Mouse (Mus musculus) megakaryocyte, embryonic 14.5 days (primary cell): ENCODE data around the gene Gpr89. TPM values are rescaled to one million over a fixed set of nuclear protein-coding genes. Genes with fewer than 3 reads are reported as not detected.

ENCODE experiments used
- H3K27me3 ChIP-seq: replicated peaks from 2 replicates; pipeline ENCODE3; 2012; ENCODE audit warnings: inconsistent platforms
- H3K36me3 ChIP-seq: replicated peaks from 2 replicates; pipeline ENCODE3; 2012; ENCODE audit warnings: low read length, inconsistent platforms, mixed read lengths
- H3K4me1 ChIP-seq: 2 replicates; pipeline ENCODE4 v1.6.1; 2012; ENCODE audit warnings: inconsistent platforms
- H3K4me3 ChIP-seq: replicated peaks from 2 replicates; pipeline ENCODE3; 2012; ENCODE audit warnings: moderate library complexity, mild to moderate bottlenecking, inconsistent platforms
- H3K9me3 ChIP-seq: 2 replicates; pipeline ENCODE4 v1.6.1; 2012; ENCODE audit warnings: inconsistent platforms
- FLI1 ChIP-seq: IDR thresholded peaks from 2 replicates; pipeline ENCODE4 v1.6.1; 2012; ENCODE audit warnings: low read length, inconsistent platforms, mixed read lengths
- GATA1 ChIP-seq: IDR thresholded peaks from 3 replicates; pipeline ENCODE4 v1.6.1; 2012; ENCODE audit warnings: mixed read lengths, low read length, inconsistent platforms, borderline replicate concordance
- polyA plus RNA-seq: library from polyadenylated mRNA; stranded (reverse); fragments of >175 nt; gene quantifications from 2 replicates; pipeline ENCODE4 v1.2.3, GENCODE M21; 2012; ENCODE audit warnings: low replicate concordance; ENCODE audit not compliant: insufficient read depth

Gpr89 gene
- polyA plus RNA-seq, 1 experiment, result 1.8 TPM

GRCm38 (mm10) chr3:96832930-96833329 lies 72.2 kb downstream of the Gpr89 start:
- Histone ChIP-seq H3K36me3 (no peaks in the 10 kb centered on the region), H3K4me1 (no peaks in the 10 kb centered on the region), H3K4me3 (no peak overlapping the region), H3K9me3 (no peaks in the 10 kb centered on the region), H3K27me3 (peaks cover 40% of the 10 kb centered on the region)
- no peak for TF ChIP-seq GATA1
- no peak for TF ChIP-seq FLI1

GRCm38 (mm10) chr3:96829856-96830255 lies 75.3 kb downstream of the Gpr89 start:
- no peak for TF ChIP-seq FLI1
- no peak for TF ChIP-seq GATA1
- no peaks in the 10 kb centered on the region for H3K4me1 ChIP-seq
- peaks cover 25% of the 10 kb centered on the region for H3K27me3 ChIP-seq
- H3K9me3 ChIP-seq, result peaks cover 4% of the 10 kb centered on the region; the same call in 1 of the 2 replicates
- H3K4me3 ChIP-seq, result no peak overlapping the region
- H3K36me3 ChIP-seq, result no peaks in the 10 kb centered on the region

- peaks cover 4% of the 10 kb centered on the region; the same call in 1 of the 2 replicates for H3K9me3 ChIP-seq
- no peaks in the 10 kb centered on the region for H3K36me3 ChIP-seq
- no peaks in the 10 kb centered on the region for H3K4me1 ChIP-seq
- H3K27me3 ChIP-seq, result peaks cover 20% of the 10 kb centered on the region
- no peak for TF ChIP-seq GATA1
- no peak for TF ChIP-seq FLI1
- no peak within 1 kb of the TSS for H3K4me3 ChIP-seq
Measured at GRCm38 (mm10) chr3:96828984-96829383, 76.2 kb downstream of the Gpr89 start, which contains the start of the genes Pdzk1 and Cd160. Pdzk1 (plus strand) TSS chr3:96829284. Cd160 (minus strand) TSS chr3:96829351.

GRCm38 (mm10) chr3:96828308-96828864 lies 76.8 kb downstream of the Gpr89 start:
- Histone ChIP-seq H3K4me1 (no peaks in the 10 kb centered on the region), H3K4me3 (no peak overlapping the region), H3K36me3 (no peaks in the 10 kb centered on the region), H3K27me3 (peaks cover 20% of the 10 kb centered on the region), H3K9me3 (peaks cover 4% of the 10 kb centered on the region; the same call in 1 of the 2 replicates)
- TF ChIP-seq FLI1, result no peak

- H3K9me3 ChIP-seq, result peaks cover 9% of the 10 kb centered on the region
- H3K36me3 ChIP-seq, result no peaks in the 10 kb centered on the region
- H3K27me3 ChIP-seq, result peaks cover 16% of the 10 kb centered on the region
- TF ChIP-seq FLI1 (no peak), GATA1 (no peak)
- H3K4me3 ChIP-seq, result no peak overlapping the region
- peaks cover 3% of the 10 kb centered on the region; the same call in 1 of the 2 replicates for H3K4me1 ChIP-seq
Measured at GRCm38 (mm10) chr3:96825261-96825660, 79.9 kb downstream of the Gpr89 start.

- H3K27me3 ChIP-seq, result peaks cover 12% of the 10 kb centered on the region
- no peak for TF ChIP-seq GATA1
- no peak for TF ChIP-seq FLI1
- peaks cover 3% of the 10 kb centered on the region; the same call in 1 of the 2 replicates for H3K4me1 ChIP-seq
Measured at GRCm38 (mm10) chr3:96824614-96825013, 80.5 kb downstream of the Gpr89 start.

GRCm38 (mm10) chr3:96823701-96824100 lies 81.4 kb downstream of the Gpr89 start:
- H3K27me3 ChIP-seq, result peaks cover 7% of the 10 kb centered on the region
- H3K4me3 ChIP-seq, result no peak overlapping the region
- H3K4me1 ChIP-seq, result peaks cover 3% of the 10 kb centered on the region; the same call in 1 of the 2 replicates
- no peak for TF ChIP-seq GATA1
- no peak for TF ChIP-seq FLI1
- no peaks in the 10 kb centered on the region for H3K36me3 ChIP-seq
- H3K9me3 ChIP-seq, result peaks cover 9% of the 10 kb centered on the region

More at GRCm38 (mm10) chr3:96824614-96825013, 80.5 kb downstream of the Gpr89 start:
- Histone ChIP-seq H3K36me3 (no peaks in the 10 kb centered on the region), H3K9me3 (peaks cover 9% of the 10 kb centered on the region), H3K4me3 (no peak overlapping the region)

GRCm38 (mm10) chr3:96821581-96821980 lies 83.6 kb downstream of the Gpr89 start:
- no peak for TF ChIP-seq GATA1
- no peak for TF ChIP-seq FLI1
- H3K4me1 ChIP-seq, result peaks cover 3% of the 10 kb centered on the region; the same call in 1 of the 2 replicates
- peaks cover 15% of the 10 kb centered on the region for H3K27me3 ChIP-seq
- H3K4me3 ChIP-seq, result no peak overlapping the region
- no peaks in the 10 kb centered on the region for H3K36me3 ChIP-seq
- H3K9me3 ChIP-seq, result peaks cover 14% of the 10 kb centered on the region

GRCm38 (mm10) chr3:96820116-96820915 lies 84.8 kb downstream of the Gpr89 start:
- Histone ChIP-seq H3K4me1 (peaks cover 3% of the 10 kb centered on the region; the same call in 1 of the 2 replicates), H3K4me3 (no peak overlapping the region), H3K9me3 (peaks cover 14% of the 10 kb centered on the region), H3K27me3 (peaks cover 15% of the 10 kb centered on the region), H3K36me3 (no peaks in the 10 kb centered on the region)
- TF ChIP-seq GATA1, result no peak
- TF ChIP-seq FLI1, result no peak

Other genes with a start within 250 kb of the Gpr89 start
- 9.5 and 30.5 TPM in 2 replicates for gene Ankrd35, start 235.2 kb downstream of the Gpr89 start, polyA plus RNA-seq
- gene Pias3, start 209.0 kb downstream of the Gpr89 start, polyA plus RNA-seq, result 30.6 and 32.8 TPM in 2 replicates
- gene Nudt17, start 196.8 kb downstream of the Gpr89 start, polyA plus RNA-seq, result 0.17 TPM in 1 of 2 replicates, not detected in the other
- gene Polr3c, start 177.7 kb downstream of the Gpr89 start, polyA plus RNA-seq, result 0.70 and 5.0 TPM in 2 replicates
- gene Rnf115, start 177.7 kb downstream of the Gpr89 start, polyA plus RNA-seq, result 2.5 and 19.1 TPM in 2 replicates
- gene Pdzk1, start 76.1 kb downstream of the Gpr89 start, polyA plus RNA-seq, result 0.89 TPM in 1 of 2 replicates, not detected in the other
- not detected in 2 replicates for gene Cd160, start 76.0 kb downstream of the Gpr89 start, polyA plus RNA-seq
- not detected in 2 replicates for gene Gja5, start 653 bp downstream of the Gpr89 start, polyA plus RNA-seq
- gene Gja8, start 20.7 kb upstream of the Gpr89 start, polyA plus RNA-seq, result not detected in 2 replicates